Mouse (Mus musculus): Measurements from ENCODE around the gene Ahcyl1. TPM values are rescaled to one million over a fixed set of nuclear protein-coding genes. Genes with fewer than 3 reads are reported as not detected.

Gene Ahcyl1
- polyA plus RNA-seq, 1 experiment from 2014 or later, result 229 TPM

GRCm38 (mm10) chr3:107646947-107647346, 49.4 kb downstream of the Ahcyl1 start:
- no peak for DNase-seq (ENCODE audit: low read depth, low spot score)
- no peak for ATAC-seq
- no peaks in the 10 kb centered on the region for H3K27me3 ChIP-seq
- in situ Hi-C loops (cut with MboI; ENCODE audit: low pct_unique_long_range_greater_than_20kb), result no loop called here
- no peak for TF ChIP-seq CTCF (IDR thresholded peaks at IDR 0.05)
- CTCF ChIA-PET, result interaction anchor here (1.7 kb wide), 1 partner anchor 12 kb away, joined by 6 read pairs; no protein-coding TSS in a partner anchor
- POLR2A ChIA-PET, result no interaction called here

- no peaks in the 10 kb centered on the region for H3K27me3 ChIP-seq
- DNase-seq (ENCODE audit: low read depth, low spot score) (no peak), ATAC-seq (no peak)
- ChIA-PET POLR2A (no interaction called here), CTCF (interaction anchor here (1.0 to 1.4 kb wide), 2 partner anchors 29 to 52 kb away, joined by 3 read pairs; no protein-coding TSS in a partner anchor)
- in situ Hi-C loops (cut with MboI; ENCODE audit: low pct_unique_long_range_greater_than_20kb), result no loop called here
- no peak for TF ChIP-seq CTCF (IDR thresholded peaks at IDR 0.05)
Measured at GRCm38 (mm10) chr3:107637606-107638172, 58.7 kb downstream of the Ahcyl1 start.

GRCm38 (mm10) chr3:107636236-107636635, 60.1 kb downstream of the Ahcyl1 start:
- in situ Hi-C loops (cut with MboI; ENCODE audit: low pct_unique_long_range_greater_than_20kb), result no loop called here
- ChIA-PET POLR2A (interaction anchor here (1.2 kb wide), 1 partner anchor 45 kb away, joined by 3 read pairs; no protein-coding TSS in a partner anchor), CTCF (interaction anchor here (1.1 to 1.3 kb wide), 2 partner anchors 9 to 21 kb away, joined by 3 read pairs; no protein-coding TSS in a partner anchor)
- H3K27me3 ChIP-seq, result no peaks in the 10 kb centered on the region
- no peak for TF ChIP-seq CTCF (IDR thresholded peaks at IDR 0.05)
- ATAC-seq (no peak), DNase-seq (ENCODE audit: low read depth, low spot score) (no peak)

GRCm38 (mm10) chr3:107635836-107636235, 60.5 kb downstream of the Ahcyl1 start:
- TF ChIP-seq CTCF (IDR thresholded peaks at IDR 0.05), result no peak
- ChIA-PET POLR2A (interaction anchor here (1.2 kb wide), 1 partner anchor 45 kb away, joined by 3 read pairs; no protein-coding TSS in a partner anchor), CTCF (interaction anchor here (1.0 to 1.3 kb wide), 3 partner anchors 8 to 22 kb away, joined by 3 to 4 read pairs (median 3); no protein-coding TSS in a partner anchor)
- no peak for ATAC-seq
- H3K27me3 ChIP-seq, result no peaks in the 10 kb centered on the region
- in situ Hi-C loops (cut with MboI; ENCODE audit: low pct_unique_long_range_greater_than_20kb), result no loop called here
- DNase-seq (ENCODE audit: low read depth, low spot score), result no peak

GRCm38 (mm10) chr3:107633906-107634305, 62.5 kb downstream of the Ahcyl1 start:
- DNase-seq (ENCODE audit: low read depth, low spot score), result no peak
- TF ChIP-seq CTCF (IDR thresholded peaks at IDR 0.05), result no peak
- H3K27me3 ChIP-seq, result no peaks in the 10 kb centered on the region
- ChIA-PET POLR2A (no interaction called here), CTCF (interaction anchor here (1.3 to 1.8 kb wide), 4 partner anchors 75 to 283 kb away, joined by 3 to 6 read pairs (median 4); no protein-coding TSS in a partner anchor)
- ATAC-seq, result no peak
- in situ Hi-C loops (cut with MboI; ENCODE audit: low pct_unique_long_range_greater_than_20kb), result no loop called here

- ATAC-seq (no peak), DNase-seq (ENCODE audit: low read depth, low spot score) (no peak)
- ChIA-PET CTCF (no interaction called here), POLR2A (no interaction called here)
- in situ Hi-C loops (cut with MboI; ENCODE audit: low pct_unique_long_range_greater_than_20kb), result no loop called here
- no peak for TF ChIP-seq CTCF (IDR thresholded peaks at IDR 0.05)
- H3K27me3 ChIP-seq, result no peaks in the 10 kb centered on the region
Measured at GRCm38 (mm10) chr3:107632786-107633185, 63.6 kb downstream of the Ahcyl1 start.

- ChIA-PET POLR2A (interaction anchor here (1.3 to 1.4 kb wide), 2 partner anchors 9 to 20 kb away, joined by 3 to 4 read pairs; no protein-coding TSS in a partner anchor), CTCF (no interaction called here)
- DNase-seq (ENCODE audit: low read depth, low spot score), result peak; percentile 91
- peak; percentile 89 for ATAC-seq
- in situ Hi-C loops (cut with MboI; ENCODE audit: low pct_unique_long_range_greater_than_20kb), result no loop called here
- TF ChIP-seq CTCF (IDR thresholded peaks at IDR 0.05), result no peak
- H3K27me3 ChIP-seq, result no peaks in the 10 kb centered on the region
Measured at GRCm38 (mm10) chr3:107631523-107631958, 64.8 kb downstream of the Ahcyl1 start, which contains the start of gene Strip1. Gene Strip1 (minus strand): TSS chr3:107631694.

GRCm38 (mm10) chr3:107630682-107631522, 65.5 kb downstream of the Ahcyl1 start, which contains the start of gene Gm10961:
Gene Gm10961 (plus strand): TSS chr3:107631322.
- POLR2A ChIA-PET, result interaction anchor here (1.0 to 1.4 kb wide), 3 partner anchors 8 to 63 kb away, joined by 3 to 4 read pairs (median 3); no protein-coding TSS in a partner anchor
- TF ChIP-seq CTCF (IDR thresholded peaks at IDR 0.05), result no peak
- ATAC-seq, result peak; percentile 61
- no peaks in the 10 kb centered on the region for H3K27me3 ChIP-seq
- CTCF ChIA-PET, result interaction anchor here (0.7 to 1.5 kb wide), 4 partner anchors 11 to 233 kb away, joined by 3 to 5 read pairs (median 4); no protein-coding TSS in a partner anchor
- in situ Hi-C loops (cut with MboI; ENCODE audit: low pct_unique_long_range_greater_than_20kb), result no loop called here
- DNase-seq (ENCODE audit: low read depth, low spot score), result peak; percentile 53

GRCm38 (mm10) chr3:107629411-107629810, 66.9 kb downstream of the Ahcyl1 start:
- H3K27me3 ChIP-seq, result no peaks in the 10 kb centered on the region
- in situ Hi-C loops (cut with MboI; ENCODE audit: low pct_unique_long_range_greater_than_20kb), result no loop called here
- CTCF ChIA-PET, result interaction anchor here (0.8 to 1.5 kb wide), 6 partner anchors 29 to 79 kb away, joined by 3 to 5 read pairs (median 4); partner anchors contain the start of gene Ahcyl1
- no peak for TF ChIP-seq CTCF (IDR thresholded peaks at IDR 0.05)
- DNase-seq (ENCODE audit: low read depth, low spot score) (no peak), ATAC-seq (no peak)
- POLR2A ChIA-PET, result no interaction called here

- no peak for ATAC-seq
- no peak for DNase-seq (ENCODE audit: low read depth, low spot score)
- ChIA-PET CTCF (interaction anchor here (0.8 to 7.0 kb wide), 6 partner anchors 15 to 67 kb away, joined by 3 to 52 read pairs (median 3); partner anchors contain the start of gene Ahcyl1), POLR2A (no interaction called here)
- H3K27me3 ChIP-seq, result no peaks in the 10 kb centered on the region
- in situ Hi-C loops (cut with MboI; ENCODE audit: low pct_unique_long_range_greater_than_20kb), result no loop called here
- TF ChIP-seq CTCF (IDR thresholded peaks at IDR 0.05), result no peak
Measured at GRCm38 (mm10) chr3:107628551-107628950, 67.8 kb downstream of the Ahcyl1 start.
